ENCODE assay signal across 7 mouse cellular contexts in genomic region chr1:92911721-92912138, GRCm38 (mm10). TPM values are rescaled to one million over a fixed set of nuclear protein-coding genes. Genes with fewer than 3 reads are reported as not detected.
DNase-seq lines count a peak whose midpoint lies in the region; ATAC-seq and TF ChIP-seq lines count a peak whose summit lies in the region.

No protein-coding gene starts in this region.

- H3K9ac ChIP-seq in lung, postnatal 0 days (replicated peaks; ENCODE audit: low read depth) = peak overlapping the region; percentile 89; the same call in 1 of the 2 replicates
- peak overlapping the region; percentile 91 for H3K9ac ChIP-seq in embryonic facial prominence, embryonic 13.5 days
- peak overlapping the region; percentile 96 for H3K9ac ChIP-seq in midbrain, postnatal 0 days (replicated peaks; ENCODE audit: low read length, poor library complexity, severe bottlenecking)

- H3K4me2 ChIP-seq in lung, postnatal 0 days (replicated peaks; ENCODE audit: low read depth, low read length) = peak overlapping the region; percentile 96
- peak overlapping the region; percentile 96 for H3K4me2 ChIP-seq in embryonic facial prominence, embryonic 13.5 days
- H3K4me2 ChIP-seq in midbrain, postnatal 0 days (ENCODE audit: low read depth, low read length, poor library complexity, severe bottlenecking) = peak overlapping the region; percentile 95

- H3K9me3 ChIP-seq in lung, postnatal 0 days (ENCODE audit: low read length) = no peaks in the 10 kb centered on the region
- H3K9me3 ChIP-seq in embryonic facial prominence, embryonic 13.5 days = no peaks in the 10 kb centered on the region
- H3K9me3 ChIP-seq in midbrain, postnatal 0 days (ENCODE audit: low read length) = no peaks in the 10 kb centered on the region

- H3K27me3 ChIP-seq in lung, postnatal 0 days (replicated peaks; ENCODE audit: insufficient read depth, low read length) = no peaks in the 10 kb centered on the region
- peaks cover 11% of the 10 kb centered on the region; the same call in 1 of the 2 replicates for H3K27me3 ChIP-seq in embryonic facial prominence, embryonic 13.5 days
- H3K27me3 ChIP-seq in midbrain, postnatal 0 days (ENCODE audit: insufficient read depth, low read length) = no peaks in the 10 kb centered on the region

- peak overlapping the region; percentile 81 for H3K4me3 ChIP-seq in lung, postnatal 0 days (ENCODE audit: low read depth, low read length)
- H3K4me3 ChIP-seq in embryonic facial prominence, embryonic 13.5 days = peak overlapping the region; percentile 84
- peak overlapping the region; percentile 84 for H3K4me3 ChIP-seq in midbrain, postnatal 0 days (ENCODE audit: low read depth, low read length)

- TF ChIP-seq EP300 in lung, postnatal 0 days (IDR thresholded peaks at IDR 0.05) = no peak

- intact Hi-C loops in left cerebral cortex, postnatal 36 days (cut with DNase I) = no loop called here

- 36% methylated on average over 8 of the region's 8 CpGs for WGBS in lung, postnatal 0 days
- 47% methylated on average over 8 of the region's 8 CpGs for WGBS in embryonic facial prominence, embryonic 13.5 days
- 36% methylated on average over 8 of the region's 8 CpGs for WGBS in midbrain, postnatal 0 days

- no peak for ATAC-seq in lung, postnatal 0 days
- ATAC-seq in embryonic facial prominence, embryonic 13.5 days (ENCODE audit: insufficient number of reproducible peaks, insufficient read depth, low FRiP score, low TSS enrichment, low read depth) = no peak
- no peak for ATAC-seq in midbrain, postnatal 0 days (ENCODE audit: low FRiP score)

- no peak for DNase-seq in lung, postnatal 0 days (ENCODE audit: low spot score)
- DNase-seq in lung, postnatal 14 days = no peak
- peak; percentile 53 for DNase-seq in induced T-regulatory cell, adult 2 months (ENCODE audit: low read depth)
- no peak for DNase-seq in midbrain, postnatal 0 days (ENCODE audit: low spot score)
- DNase-seq in embryo, embryonic 10.5 days (ENCODE audit: low spot score) = no peak
- no peak for DNase-seq in left cerebral cortex, postnatal 36 days (ENCODE audit: low spot score in 2 of 2)

- peak overlapping the region; percentile 96 for H3K27ac ChIP-seq in lung, postnatal 0 days (ENCODE audit: low read length)
- H3K27ac ChIP-seq in embryonic facial prominence, embryonic 13.5 days = 0 out of 2 replicates have a peak overlapping the region, but pooled peaks have one; percentile 83
- H3K27ac ChIP-seq in midbrain, postnatal 0 days (ENCODE audit: low read depth, low read length) = peak overlapping the region; percentile 96

- no peak for TF ChIP-seq CTCF in lung, postnatal 0 days (IDR thresholded peaks at IDR 0.05)
- TF ChIP-seq CTCF in midbrain, postnatal 0 days (IDR thresholded peaks at IDR 0.05) = no peak

- peaks cover 20% of the 10 kb centered on the region; the same call in 1 of the 2 replicates for H3K36me3 ChIP-seq in lung, postnatal 0 days (ENCODE audit: insufficient read depth, low read length)
- H3K36me3 ChIP-seq in embryonic facial prominence, embryonic 13.5 days = peaks cover 33% of the 10 kb centered on the region
- peaks cover 27% of the 10 kb centered on the region for H3K36me3 ChIP-seq in midbrain, postnatal 0 days (ENCODE audit: insufficient read depth, low read length)

- H3K4me1 ChIP-seq in lung, postnatal 0 days (ENCODE audit: insufficient read depth, low read depth, low read length) = peaks cover 22% of the 10 kb centered on the region
- H3K4me1 ChIP-seq in embryonic facial prominence, embryonic 13.5 days = peaks cover 34% of the 10 kb centered on the region
- peaks cover 26% of the 10 kb centered on the region for H3K4me1 ChIP-seq in midbrain, postnatal 0 days (ENCODE audit: insufficient read depth, low read length)

RNA-seq across cellular contexts. Expression of gene Rnpepl1, which starts 1.1 kb away (rescaled TPM):
- polyA plus RNA-seq in lung, postnatal 0 days (2015; fragmentation: Nextera tagmentation; extraction: Ambion mirVana) = 58.7 and 60.7 TPM in 2 replicates
- 29.4 and 30.0 TPM in 2 replicates for polyA plus RNA-seq in embryonic facial prominence, embryonic 13.5 days (2015; fragmentation: Nextera tagmentation; extraction: Ambion mirVana)
- 37.2 and 39.3 TPM in 2 replicates for total RNA-seq in midbrain, postnatal 0 days (2014; rRNA removed)
- polyA plus RNA-seq in midbrain, postnatal 0 days (2015; fragmentation: Nextera tagmentation; extraction: Ambion mirVana) = 28.0 and 29.6 TPM in 2 replicates
- total RNA-seq in left cerebral cortex, postnatal 36 days (2021) = 10 to 100 TPM; 33.4 to 36.4 TPM

RNA-seq across cellular contexts. Expression of gene Dusp28, which starts 4.9 kb away (rescaled TPM):
- polyA plus RNA-seq in lung, postnatal 0 days (2015; fragmentation: Nextera tagmentation; extraction: Ambion mirVana) = 16.3 and 18.3 TPM in 2 replicates
- polyA plus RNA-seq in embryonic facial prominence, embryonic 13.5 days (2015; fragmentation: Nextera tagmentation; extraction: Ambion mirVana) = 9.4 and 10.5 TPM in 2 replicates
- total RNA-seq in midbrain, postnatal 0 days (2014; rRNA removed) = 30.2 and 34.8 TPM in 2 replicates
- 24.6 and 25.4 TPM in 2 replicates for polyA plus RNA-seq in midbrain, postnatal 0 days (2015; fragmentation: Nextera tagmentation; extraction: Ambion mirVana)
- 10 to 100 TPM; 15.3 to 15.7 TPM for total RNA-seq in left cerebral cortex, postnatal 36 days (2021)

RNA-seq across cellular contexts. Expression of gene Ankmy1, which starts 9.0 kb away (rescaled TPM):
- polyA plus RNA-seq in lung, postnatal 0 days (2015; fragmentation: Nextera tagmentation; extraction: Ambion mirVana) = 0.50 and 0.57 TPM in 2 replicates
- 0.38 and 0.40 TPM in 2 replicates for polyA plus RNA-seq in embryonic facial prominence, embryonic 13.5 days (2015; fragmentation: Nextera tagmentation; extraction: Ambion mirVana)
- 0.28 TPM in 1 of 2 replicates, not detected in the other for total RNA-seq in midbrain, postnatal 0 days (2014; rRNA removed)
- polyA plus RNA-seq in midbrain, postnatal 0 days (2015; fragmentation: Nextera tagmentation; extraction: Ambion mirVana) = 0.39 and 0.56 TPM in 2 replicates
- total RNA-seq in left cerebral cortex, postnatal 36 days (2021) = under 1 TPM; 0.32 to 0.45 TPM

RNA-seq across cellular contexts. Expression of gene Capn10, which starts 22.4 kb away (rescaled TPM):
- polyA plus RNA-seq in lung, postnatal 0 days (2015; fragmentation: Nextera tagmentation; extraction: Ambion mirVana) = 16.3 and 16.6 TPM in 2 replicates
- 34.1 and 36.2 TPM in 2 replicates for polyA plus RNA-seq in embryonic facial prominence, embryonic 13.5 days (2015; fragmentation: Nextera tagmentation; extraction: Ambion mirVana)
- 84.7 and 101 TPM in 2 replicates for total RNA-seq in midbrain, postnatal 0 days (2014; rRNA removed)
- polyA plus RNA-seq in midbrain, postnatal 0 days (2015; fragmentation: Nextera tagmentation; extraction: Ambion mirVana) = 52.8 and 55.6 TPM in 2 replicates
- 10 to 100 TPM; 38.3 to 40.0 TPM for total RNA-seq in left cerebral cortex, postnatal 36 days (2021)

RNA-seq across cellular contexts. Expression of gene Gpr35, which starts 38.9 kb away (rescaled TPM):
- 1.2 and 1.7 TPM in 2 replicates for polyA plus RNA-seq in lung, postnatal 0 days (2015; fragmentation: Nextera tagmentation; extraction: Ambion mirVana)
- polyA plus RNA-seq in embryonic facial prominence, embryonic 13.5 days (2015; fragmentation: Nextera tagmentation; extraction: Ambion mirVana) = 0.34 and 0.73 TPM in 2 replicates
- total RNA-seq in midbrain, postnatal 0 days (2014; rRNA removed) = 0.76 and 0.88 TPM in 2 replicates
- polyA plus RNA-seq in midbrain, postnatal 0 days (2015; fragmentation: Nextera tagmentation; extraction: Ambion mirVana) = 0.36 and 0.73 TPM in 2 replicates
- under 1 TPM in 1 of 2 experiments, not detected in 1; 0.77 TPM for total RNA-seq in left cerebral cortex, postnatal 36 days (2021)
